Mouse (Mus musculus): ENCODE results near the gene Arhgap21. TPM values are rescaled to one million over a fixed set of nuclear protein-coding genes. Genes with fewer than 3 reads are reported as not detected.

Arhgap21 gene
- polyA plus RNA-seq, 1 experiment from 2014 or later: 41.5 TPM

DNA sequence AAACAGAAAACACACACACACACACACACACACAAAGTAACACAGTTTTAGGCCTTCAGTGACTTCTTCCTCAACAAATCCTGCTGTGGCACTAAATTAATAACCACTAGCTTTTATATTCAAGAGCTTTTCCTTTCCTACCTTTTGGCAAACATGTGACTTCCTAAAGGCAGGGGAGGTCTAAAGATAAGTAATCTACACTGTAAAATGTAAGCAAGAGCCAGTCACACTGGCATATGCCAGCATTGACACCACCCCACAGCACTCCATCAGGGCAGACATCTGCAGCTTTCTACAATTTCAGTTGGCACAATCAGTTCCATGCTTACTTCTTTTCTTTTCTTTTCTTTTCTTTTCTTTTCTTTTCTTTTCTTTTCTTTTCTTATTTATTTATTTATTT, 40.2 kb downstream of the Arhgap21 start:
- Histone ChIP-seq H3K9ac (replicated peaks) (no peak overlapping the region), H3K9me3 (no peaks in the 10 kb centered on the region), H3K27ac (replicated peaks) (no peak overlapping the region), H3K27me3 (no peaks in the 10 kb centered on the region), H3K4me3 (no peak overlapping the region), H3K4me2 (replicated peaks) (no peak overlapping the region), H3K4me1 (peaks cover 3% of the 10 kb centered on the region; the same call in 1 of the 2 replicates), H3K36me3 (no peaks in the 10 kb centered on the region)
- ATAC-seq (replicated peaks): no peak

DNA sequence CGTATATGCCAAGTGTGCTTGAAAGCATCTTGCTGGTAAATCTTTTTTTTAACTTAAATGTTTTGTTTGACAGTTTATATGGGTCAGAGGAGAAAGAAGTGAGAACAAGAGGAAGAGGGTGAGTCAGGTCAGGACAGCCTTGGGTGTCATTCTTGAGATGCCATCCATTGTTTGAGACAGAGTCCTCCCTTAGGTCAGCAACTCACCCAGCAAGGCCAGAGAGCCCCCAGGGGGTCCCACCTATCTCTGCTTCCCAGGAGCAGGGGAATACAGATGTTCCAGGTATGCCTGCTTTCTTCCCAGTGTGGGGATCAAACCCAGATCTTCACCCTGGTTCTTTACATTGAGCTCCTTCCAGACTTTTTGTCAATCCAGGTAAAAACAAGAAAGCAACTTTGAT, 43.7 kb downstream of the Arhgap21 start:
- no peaks in the 10 kb centered on the region for H3K9me3 ChIP-seq
- 85% methylated on average over 1 of the region's 1 CpGs for WGBS
- ATAC-seq (replicated peaks): no peak
- H3K27ac ChIP-seq (replicated peaks): no peak overlapping the region
- H3K4me3 ChIP-seq: no peak overlapping the region
- H3K9ac ChIP-seq (replicated peaks): no peak overlapping the region
- no peak overlapping the region for H3K4me2 ChIP-seq (replicated peaks)
- H3K27me3 ChIP-seq: no peaks in the 10 kb centered on the region
- no peaks in the 10 kb centered on the region for H3K36me3 ChIP-seq
- H3K4me1 ChIP-seq: peaks cover 28% of the 10 kb centered on the region

DNA sequence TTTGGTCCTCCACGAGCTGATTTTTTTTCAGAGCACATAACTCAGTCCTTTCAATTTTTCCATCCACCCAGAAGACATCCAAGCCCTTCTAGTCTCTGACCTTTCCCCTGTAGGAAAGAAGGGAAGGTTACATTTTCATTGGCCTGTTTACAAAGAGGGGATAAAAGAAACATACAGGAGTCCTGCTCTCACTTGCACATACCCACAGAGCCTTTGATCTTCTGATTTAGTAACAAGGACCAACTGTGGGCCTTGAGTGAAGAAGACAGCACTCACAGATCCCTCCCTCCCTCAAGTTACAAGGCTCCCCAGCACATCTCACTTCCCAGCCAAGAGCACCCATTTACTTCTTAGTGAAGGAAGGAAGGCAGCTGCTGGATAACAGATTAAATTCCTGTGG, 46.3 kb downstream of the Arhgap21 start:
- H3K27ac ChIP-seq (replicated peaks): no peak overlapping the region
- H3K9me3 ChIP-seq: no peaks in the 10 kb centered on the region
- no peak overlapping the region for H3K9ac ChIP-seq (replicated peaks)
- no peak overlapping the region for H3K4me3 ChIP-seq
- H3K4me1 ChIP-seq: peaks cover 28% of the 10 kb centered on the region
- no peak overlapping the region for H3K4me2 ChIP-seq (replicated peaks)
- H3K36me3 ChIP-seq: no peaks in the 10 kb centered on the region
- ATAC-seq (replicated peaks): no peak
- H3K27me3 ChIP-seq: no peaks in the 10 kb centered on the region
- WGBS: 7% methylated on average over 1 of the region's 1 CpGs

DNA sequence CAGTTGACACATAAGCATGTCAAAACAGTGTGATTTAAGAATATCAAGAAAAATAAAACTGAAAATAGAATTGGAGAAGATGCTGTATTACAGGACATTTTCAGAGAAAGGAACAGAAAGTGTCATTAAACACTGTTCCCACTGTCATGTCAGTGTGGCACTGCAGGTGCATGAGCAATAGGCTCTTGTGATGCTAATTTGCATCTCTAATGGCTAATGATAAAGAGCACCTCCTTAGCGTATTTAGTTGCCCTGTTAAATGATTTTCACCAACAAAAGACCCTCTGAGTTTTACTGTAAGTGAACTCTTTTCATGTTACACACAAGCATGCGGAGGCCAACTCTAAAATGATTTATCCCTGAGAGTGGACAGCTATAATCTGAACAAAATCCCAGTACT, 47.1 kb downstream of the Arhgap21 start:
- no peak overlapping the region; the same call in 1 of the 2 replicates for H3K27ac ChIP-seq (replicated peaks)
- H3K4me3 ChIP-seq: no peak overlapping the region
- ATAC-seq (replicated peaks): no peak
- no peaks in the 10 kb centered on the region for H3K36me3 ChIP-seq
- H3K4me2 ChIP-seq (replicated peaks): no peak overlapping the region
- no peak overlapping the region for H3K9ac ChIP-seq (replicated peaks)
- no peaks in the 10 kb centered on the region for H3K9me3 ChIP-seq
- H3K27me3 ChIP-seq: no peaks in the 10 kb centered on the region
- peaks cover 31% of the 10 kb centered on the region for H3K4me1 ChIP-seq
- WGBS: 5% methylated on average over 2 of the region's 2 CpGs

DNA sequence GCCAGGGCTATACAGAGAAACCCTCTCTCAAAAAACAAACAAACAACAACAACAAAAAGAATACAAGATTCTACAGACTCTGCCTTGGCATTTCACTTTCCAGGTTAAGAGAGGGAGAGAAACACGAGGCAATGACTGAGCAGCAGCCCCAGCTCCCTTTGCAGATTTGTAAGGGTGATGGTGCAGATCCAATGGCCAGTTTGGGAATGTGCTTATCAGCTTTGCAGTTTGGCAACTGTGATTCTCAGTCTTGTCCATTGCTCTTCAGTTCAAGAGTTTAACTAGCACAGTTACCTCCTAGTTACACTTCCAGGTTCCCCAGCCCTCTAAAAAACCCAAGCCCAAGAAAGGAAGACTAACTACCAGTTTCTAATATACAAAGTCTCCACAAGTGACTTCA, 47.7 kb downstream of the Arhgap21 start:
- Histone ChIP-seq H3K4me1 (peaks cover 31% of the 10 kb centered on the region), H3K9me3 (no peaks in the 10 kb centered on the region), H3K27me3 (no peaks in the 10 kb centered on the region), H3K36me3 (no peaks in the 10 kb centered on the region), H3K4me3 (no peak overlapping the region), H3K27ac (replicated peaks) (no peak overlapping the region; the same call in 1 of the 2 replicates), H3K9ac (replicated peaks) (no peak overlapping the region), H3K4me2 (replicated peaks) (no peak overlapping the region)
- ATAC-seq (replicated peaks): no peak
- WGBS: 89% methylated on average over 1 of the region's 1 CpGs

DNA sequence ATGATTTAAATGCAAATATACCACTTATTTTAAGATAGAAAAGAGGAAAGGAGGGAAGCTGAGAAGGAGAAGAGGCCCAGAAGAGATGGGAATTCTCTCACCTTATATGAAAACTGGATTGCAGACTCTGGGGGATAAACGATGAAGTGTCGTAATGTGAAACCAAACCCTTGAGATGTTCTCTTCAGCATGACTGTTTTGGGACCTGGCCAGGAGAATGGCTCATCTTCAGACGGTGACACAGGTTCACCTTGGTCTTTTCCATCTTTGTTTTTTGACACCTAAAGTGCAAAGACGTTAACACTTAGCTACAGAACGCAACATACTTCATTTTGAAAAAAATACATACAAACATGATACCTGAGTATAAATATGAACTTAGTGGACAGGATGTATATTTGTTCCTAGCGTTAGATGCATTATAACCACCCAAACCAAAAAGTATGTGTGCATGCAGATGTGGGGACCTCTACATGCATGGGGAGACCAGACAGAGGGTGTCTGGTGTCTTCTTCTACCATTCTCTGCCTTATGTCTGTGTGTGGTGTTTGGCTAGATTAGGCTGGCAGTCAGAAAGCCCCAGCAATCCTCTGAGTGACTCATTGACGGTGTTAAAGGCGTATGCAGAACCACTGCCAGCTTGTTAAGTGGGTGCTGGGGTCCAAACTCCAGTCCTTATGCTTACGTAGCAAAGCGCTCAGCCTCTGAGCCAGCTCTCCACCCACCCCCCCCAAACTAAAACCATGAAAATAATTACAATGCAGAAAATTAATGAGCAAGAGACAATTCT, 54.0 kb downstream of the Arhgap21 start:
- H3K27me3 ChIP-seq: no peaks in the 10 kb centered on the region
- ATAC-seq (replicated peaks): no peak
- no peaks in the 10 kb centered on the region for H3K9me3 ChIP-seq
- H3K9ac ChIP-seq (replicated peaks): no peak overlapping the region
- no peak overlapping the region for H3K27ac ChIP-seq (replicated peaks)
- WGBS: 87% methylated on average over 10 of the region's 10 CpGs
- H3K4me3 ChIP-seq: no peak overlapping the region
- H3K4me2 ChIP-seq (replicated peaks): no peak overlapping the region
- peaks cover 5% of the 10 kb centered on the region; the same call in 1 of the 2 replicates for H3K36me3 ChIP-seq
- peaks cover 3% of the 10 kb centered on the region; the same call in 1 of the 2 replicates for H3K4me1 ChIP-seq

DNA sequence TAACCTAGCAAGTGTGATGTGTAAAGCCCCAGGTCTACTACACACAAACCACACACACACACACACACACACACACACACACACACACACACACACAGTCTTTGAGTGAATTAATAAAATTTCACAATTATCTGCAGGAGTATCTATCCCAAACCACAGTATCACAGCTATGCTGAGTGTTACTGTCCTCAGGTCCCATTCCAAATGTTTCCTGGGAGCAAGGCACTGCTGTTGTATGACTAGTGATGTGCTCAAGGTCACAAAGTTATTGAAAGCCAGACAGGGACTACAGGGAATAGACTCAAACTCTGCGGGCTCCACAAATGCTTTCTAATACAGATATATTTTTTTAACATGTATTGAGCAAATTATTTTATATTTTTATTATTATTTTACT, 55.7 kb downstream of the Arhgap21 start:
- no peak for ATAC-seq (replicated peaks)
- H3K9ac ChIP-seq (replicated peaks): no peak overlapping the region
- WGBS: 95% methylated on average over 1 of the region's 1 CpGs
- no peak overlapping the region for H3K4me2 ChIP-seq (replicated peaks)
- H3K27me3 ChIP-seq: no peaks in the 10 kb centered on the region
- H3K4me1 ChIP-seq: peaks cover 6% of the 10 kb centered on the region; the same call in 1 of the 2 replicates
- no peak overlapping the region for H3K27ac ChIP-seq (replicated peaks)
- H3K36me3 ChIP-seq: peaks cover 5% of the 10 kb centered on the region; the same call in 1 of the 2 replicates
- H3K9me3 ChIP-seq: no peaks in the 10 kb centered on the region
- H3K4me3 ChIP-seq: no peak overlapping the region

DNA sequence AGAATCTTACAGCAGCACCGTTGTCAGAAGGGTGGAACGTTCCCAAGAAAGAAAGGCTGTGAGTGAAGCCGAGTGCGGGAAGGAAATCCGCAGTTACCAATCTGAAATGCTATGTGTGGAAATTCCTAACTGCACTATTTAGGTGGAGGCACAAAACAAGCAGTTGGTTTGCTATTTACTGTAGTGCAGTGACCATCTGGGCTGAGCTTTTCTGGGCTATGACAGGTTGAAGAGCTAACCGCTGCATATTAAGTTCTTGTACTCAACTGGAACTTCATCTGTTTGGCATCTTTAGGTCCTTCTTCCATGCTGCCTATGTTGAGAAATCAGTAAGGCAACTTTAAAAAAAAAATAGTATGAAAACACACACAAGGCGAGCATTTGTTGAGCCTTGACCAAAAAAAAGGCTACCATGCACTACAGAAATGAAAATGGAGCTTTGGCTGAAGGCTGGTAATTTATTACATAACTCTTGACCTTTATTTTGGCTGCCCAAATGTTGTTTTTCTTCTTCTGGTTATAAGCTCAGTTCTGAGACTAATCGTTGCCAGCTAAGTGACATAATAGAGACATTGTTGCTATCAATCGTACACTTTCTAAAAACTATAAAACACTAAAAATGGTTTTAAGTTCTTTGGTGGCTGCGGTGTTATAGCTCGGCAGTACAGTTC, 56.2 kb downstream of the Arhgap21 start:
- 86% methylated on average over 11 of the region's 11 CpGs for WGBS
- no peak for ATAC-seq (replicated peaks)
- no peak overlapping the region for H3K4me3 ChIP-seq

DNA sequence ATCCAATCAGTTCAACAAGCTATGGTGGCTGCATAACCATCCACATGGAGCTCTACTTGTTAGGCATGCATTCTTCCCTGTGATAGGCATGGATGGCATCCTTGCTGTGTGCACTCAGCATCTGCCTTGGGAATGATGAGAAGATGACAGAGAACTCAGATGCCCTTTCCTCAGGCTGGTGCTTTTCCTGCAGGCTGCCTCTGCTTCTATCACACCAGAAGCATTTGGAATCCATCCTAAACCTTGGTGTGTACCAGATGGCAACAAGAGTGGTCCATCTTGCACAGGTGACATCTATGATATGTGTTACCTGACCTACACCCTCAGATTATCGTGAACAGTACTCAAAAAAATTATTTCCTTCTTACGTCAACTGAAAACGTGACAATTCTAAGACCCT, 58.2 kb downstream of the Arhgap21 start:
- Histone ChIP-seq H3K36me3 (peaks cover 5% of the 10 kb centered on the region; the same call in 1 of the 2 replicates), H3K4me3 (no peak overlapping the region), H3K4me1 (peaks cover 2% of the 10 kb centered on the region; the same call in 1 of the 2 replicates), H3K9ac (replicated peaks) (no peak overlapping the region), H3K27me3 (no peaks in the 10 kb centered on the region), H3K4me2 (replicated peaks) (no peak overlapping the region), H3K9me3 (no peaks in the 10 kb centered on the region), H3K27ac (replicated peaks) (no peak overlapping the region)
- ATAC-seq (replicated peaks): no peak
- 96% methylated on average over 3 of the region's 3 CpGs for WGBS

More for the DNA sequence above, 56.2 kb downstream of the Arhgap21 start:
- H3K4me1 ChIP-seq: peaks cover 6% of the 10 kb centered on the region; the same call in 1 of the 2 replicates
- peaks cover 5% of the 10 kb centered on the region; the same call in 1 of the 2 replicates for H3K36me3 ChIP-seq
- H3K4me2 ChIP-seq (replicated peaks): no peak overlapping the region
- H3K27ac ChIP-seq (replicated peaks): no peak overlapping the region
- H3K9me3 ChIP-seq: no peaks in the 10 kb centered on the region
- H3K27me3 ChIP-seq: no peaks in the 10 kb centered on the region
- no peak overlapping the region for H3K9ac ChIP-seq (replicated peaks)

DNA sequence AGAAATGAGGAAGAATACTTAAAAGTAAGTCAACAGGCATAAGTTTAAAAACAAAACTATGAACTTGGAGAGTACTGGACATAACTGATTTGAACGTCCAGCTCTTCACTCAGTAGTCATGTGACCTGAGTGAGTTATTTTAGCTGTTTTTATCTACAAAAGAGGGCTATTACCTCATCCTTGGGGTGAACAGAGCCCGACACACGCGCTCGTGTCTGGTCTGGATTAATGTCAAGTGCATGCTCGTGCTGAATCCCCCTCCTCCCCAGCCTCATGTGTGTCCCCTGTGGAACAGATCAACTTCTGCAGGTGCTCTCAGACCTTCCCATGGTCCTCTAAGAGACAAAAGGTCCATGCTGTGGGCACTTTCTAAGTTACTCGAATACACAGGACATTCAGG, 59.3 kb downstream of the Arhgap21 start:
- Histone ChIP-seq H3K4me2 (replicated peaks) (no peak overlapping the region), H3K9ac (replicated peaks) (no peak overlapping the region), H3K27ac (replicated peaks) (no peak overlapping the region), H3K4me3 (no peak overlapping the region), H3K27me3 (no peaks in the 10 kb centered on the region), H3K36me3 (peaks cover 5% of the 10 kb centered on the region; the same call in 1 of the 2 replicates), H3K4me1 (peaks cover 2% of the 10 kb centered on the region; the same call in 1 of the 2 replicates), H3K9me3 (no peaks in the 10 kb centered on the region)
- WGBS: 69% methylated on average over 7 of the region's 7 CpGs
- no peak for ATAC-seq (replicated peaks)

DNA sequence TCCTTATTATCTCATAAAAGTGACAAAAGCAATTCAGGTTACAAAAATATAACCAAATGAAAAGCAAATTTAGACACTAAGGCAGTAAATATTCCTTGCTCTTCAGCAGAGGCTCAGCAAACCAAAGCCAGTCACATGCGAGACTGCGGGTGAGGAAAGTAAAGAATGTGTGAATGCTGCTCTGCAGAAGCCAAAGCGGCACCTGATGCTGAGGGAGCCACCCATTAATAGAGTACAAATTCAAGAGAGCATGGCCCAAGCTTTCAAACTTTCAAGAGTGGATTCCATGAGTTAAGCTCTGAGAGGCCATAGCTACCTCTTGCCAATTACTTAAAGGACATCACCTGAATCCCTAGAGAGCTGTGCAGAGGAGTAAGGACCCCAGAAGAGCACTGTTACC, 61.4 kb downstream of the Arhgap21 start:
- H3K27me3 ChIP-seq: no peaks in the 10 kb centered on the region
- H3K9me3 ChIP-seq: no peaks in the 10 kb centered on the region
- no peak for ATAC-seq (replicated peaks)
- no peak overlapping the region for H3K27ac ChIP-seq (replicated peaks)
- 87% methylated on average over 3 of the region's 3 CpGs for WGBS
- H3K36me3 ChIP-seq: peaks cover 4% of the 10 kb centered on the region; the same call in 1 of the 2 replicates
- H3K9ac ChIP-seq (replicated peaks): no peak overlapping the region
- H3K4me3 ChIP-seq: no peak overlapping the region
- peaks cover 2% of the 10 kb centered on the region; the same call in 1 of the 2 replicates for H3K4me1 ChIP-seq
- no peak overlapping the region for H3K4me2 ChIP-seq (replicated peaks)

DNA sequence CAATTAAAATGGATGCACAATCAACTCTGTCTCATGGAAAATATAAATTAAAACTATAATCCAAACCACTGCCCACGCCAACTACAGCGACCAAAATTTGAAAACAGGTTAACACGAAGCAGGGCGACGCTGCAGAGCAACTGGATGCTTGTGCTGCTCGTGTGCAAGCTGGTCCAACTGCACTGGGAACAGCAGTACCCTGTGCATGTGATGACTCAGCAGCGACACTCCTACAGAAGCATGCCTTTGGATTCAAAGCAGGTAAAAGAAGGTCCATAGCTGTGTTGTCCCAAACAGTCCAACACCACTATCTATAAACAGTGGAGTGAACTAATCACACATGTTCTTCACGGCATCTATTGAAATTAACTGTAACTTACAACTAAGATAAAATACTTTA, 63.3 kb downstream of the Arhgap21 start:
- no peak overlapping the region for H3K4me3 ChIP-seq
- no peak for ATAC-seq (replicated peaks)
- WGBS: 96% methylated on average over 8 of the region's 8 CpGs
- no peaks in the 10 kb centered on the region for H3K27me3 ChIP-seq
- H3K9ac ChIP-seq (replicated peaks): no peak overlapping the region
- H3K9me3 ChIP-seq: no peaks in the 10 kb centered on the region
- H3K36me3 ChIP-seq: no peaks in the 10 kb centered on the region
- H3K4me2 ChIP-seq (replicated peaks): no peak overlapping the region
- no peak overlapping the region for H3K27ac ChIP-seq (replicated peaks)
- H3K4me1 ChIP-seq: peaks cover 2% of the 10 kb centered on the region; the same call in 1 of the 2 replicates
